Mouse (Mus musculus): ENCODE measurements around the gene Uts2r.

GRCm38 (mm10) chr11:121138732-121139131 lies 21.3 kb upstream of the Uts2r start:
- TF ChIP-seq CTCF (IDR thresholded peaks at IDR 0.05; ENCODE audit: extremely low read depth, insufficient read depth, insufficient read length, insufficient replicate concordance) (no peak), POLR2A (IDR thresholded peaks at IDR 0.05; ENCODE audit: low read depth, low read length) (no peak)

Measured in spleen, adult 2 months (tissue).